Mouse (Mus musculus) thymus, adult 2 months (tissue): ENCODE data around the gene Cmas.

Experiments used
- CTCF ChIP-seq: fragments of 200-500 bp; IDR thresholded peaks from 2 replicates; pipeline ENCODE4 v1.5.1; 2012; ENCODE audit warnings: mild to moderate bottlenecking, control low read depth, low read length, moderate library complexity, borderline replicate concordance; ENCODE audit not compliant: control insufficient read depth, poor library complexity, insufficient read depth; ENCODE audit errors: extremely low read depth
- POLR2A ChIP-seq: fragments of 200-500 bp; IDR thresholded peaks from 2 replicates; pipeline ENCODE4 v1.6.1; 2012; ENCODE audit warnings: mild to moderate bottlenecking, low read length, control low read depth, moderate library complexity; ENCODE audit not compliant: control insufficient read depth, poor library complexity, insufficient read depth; ENCODE audit errors: extremely low read depth

- TF ChIP-seq CTCF (no peak), POLR2A (no peak)
Measured at GRCm38 (mm10) chr6:142720641-142721040, 35.8 kb upstream of the Cmas start.
